Mouse (Mus musculus) spleen, adult 2 months (tissue): ENCODE data around the gene Dhx30. TPM values are rescaled to one million over a fixed set of nuclear protein-coding genes. Genes with fewer than 3 reads are reported as not detected.
"Not testable (repeated sequence)": the region's sequence is repeated elsewhere in the genome, so short reads cannot be mapped to it uniquely, and the experiment has no call there.

Experiments used
- DNase-seq, 2 experiments: peaks; one replicate each; pipeline versions ENCODE4 v3.0.0 to v3.0.0-alpha.2; 2012 to 2021; ENCODE audit warnings: low spot score in 2 of 2, low read depth in 1 of 2
- H3K27ac ChIP-seq: fragments of 200-500 bp; 2 replicates; pipeline ENCODE4 v1.5.1; 2012; ENCODE audit warnings: low read length, inconsistent platforms; ENCODE audit not compliant: insufficient read depth
- H3K27me3 ChIP-seq: fragments of 200-500 bp; 2 replicates; pipeline ENCODE4 v1.6.1; 2012; ENCODE audit warnings: mild to moderate bottlenecking, moderate library complexity, low read length, inconsistent platforms; ENCODE audit not compliant: control insufficient read depth, insufficient read depth
- H3K36me3 ChIP-seq: fragments of 200-500 bp; 2 replicates; pipeline ENCODE4 v1.6.1; 2012; ENCODE audit warnings: mild to moderate bottlenecking, low read length, inconsistent platforms; ENCODE audit not compliant: control insufficient read depth, insufficient read depth
- H3K4me1 ChIP-seq: fragments of 200-500 bp; 2 replicates; pipeline ENCODE4 v1.6.1; 2011; ENCODE audit warnings: inconsistent platforms; ENCODE audit not compliant: control insufficient read depth, insufficient read depth, insufficient read length
- H3K4me3 ChIP-seq: fragments of 200-500 bp; 2 replicates; pipeline ENCODE4 v1.5.1; 2011; ENCODE audit warnings: mild to moderate bottlenecking, inconsistent platforms; ENCODE audit not compliant: insufficient read depth, insufficient read length; ENCODE audit errors: extremely low read depth
- CTCF ChIP-seq: fragments of 200-500 bp; IDR thresholded peaks from 2 replicates; pipeline ENCODE4 v1.5.1; 2011; ENCODE audit warnings: mild to moderate bottlenecking, inconsistent platforms; ENCODE audit not compliant: insufficient read depth, insufficient read length, insufficient replicate concordance; ENCODE audit errors: extremely low read depth
- POLR2A ChIP-seq: fragments of 200-500 bp; IDR thresholded peaks from 2 replicates; pipeline ENCODE4 v1.6.1; 2011; ENCODE audit warnings: low read depth, low read length, inconsistent platforms
- WGBS: fragments of 180-500 bp; shearing (Covaris S2); methylation state at CpG from one replicate; pipeline ENCODE4 v1.1.7; 2018; 5-methylcytosine and 5-hydroxymethylcytosine counted together
- polyA plus RNA-seq: library from polyadenylated mRNA; depleted of rRNA; stranded (reverse); fragments of >200 nt; gene quantifications from 2 replicates; pipeline ENCODE4 v1.2.3, GENCODE M21; 2012; rRNA removed

The Dhx30 gene
- 66.2 and 68.2 TPM in 2 replicates for polyA plus RNA-seq

- Histone ChIP-seq H3K36me3 (peaks cover 8% of the 10 kb centered on the region), H3K4me3 (peak within 1 kb of the TSS; percentile 97), H3K27ac (peak within 1 kb of the TSS; percentile 98), H3K4me1 (peaks cover 4% of the 10 kb centered on the region; the same call in 1 of the 2 replicates), H3K27me3 (no peaks in the 10 kb centered on the region)
- TF ChIP-seq POLR2A (no peak), CTCF (no peak)
- WGBS: under 1% methylated on average over 17 of the region's 17 CpGs
- peak in 1 of 2 experiments; percentile 11 for DNase-seq
Observed at GRCm38 (mm10) chr9:110117779-110118139, at the start of gene Dhx30. Dhx30 (minus strand) TSS chr9:110117830.

GRCm38 (mm10) chr9:110163071-110163470, 45.4 kb upstream of the Dhx30 start:
- 88% methylated on average over 2 of the region's 2 CpGs for WGBS
- Histone ChIP-seq H3K27me3 (no peaks in the 10 kb centered on the region), H3K27ac (no peak overlapping the region), H3K4me3 (no peak overlapping the region), H3K36me3 (peaks cover 11% of the 10 kb centered on the region), H3K4me1 (no peaks in the 10 kb centered on the region)
- TF ChIP-seq POLR2A (no peak), CTCF (no peak)
- DNase-seq: no peak

- peaks cover 11% of the 10 kb centered on the region for H3K36me3 ChIP-seq
- TF ChIP-seq CTCF (no peak), POLR2A (no peak)
- H3K27ac ChIP-seq: no peak overlapping the region
- no peaks in the 10 kb centered on the region for H3K4me1 ChIP-seq
- H3K27me3 ChIP-seq: no peaks in the 10 kb centered on the region
- H3K4me3 ChIP-seq: no peak overlapping the region
- WGBS: 89% methylated on average over 5 of the region's 5 CpGs
- no peak for DNase-seq
Observed at GRCm38 (mm10) chr9:110162441-110162840, 44.8 kb upstream of the Dhx30 start.

GRCm38 (mm10) chr9:110160486-110160885, 42.9 kb upstream of the Dhx30 start:
- H3K27me3 ChIP-seq, H3K4me3 ChIP-seq, H3K27ac ChIP-seq, H3K4me1 ChIP-seq, DNase-seq: not testable (repeated sequence)
- WGBS: 91% methylated on average over 2 of the region's 2 CpGs
- H3K36me3 ChIP-seq: peaks cover 20% of the 10 kb centered on the region

- no peak overlapping the region for H3K4me3 ChIP-seq
- WGBS: 94% methylated on average over 1 of the region's 1 CpGs
- DNase-seq: no peak
- TF ChIP-seq POLR2A: no peak
- no peak for TF ChIP-seq CTCF
- no peaks in the 10 kb centered on the region for H3K27me3 ChIP-seq
- H3K36me3 ChIP-seq: peaks cover 17% of the 10 kb centered on the region
- H3K4me1 ChIP-seq: no peaks in the 10 kb centered on the region
- H3K27ac ChIP-seq: no peak overlapping the region
Observed at GRCm38 (mm10) chr9:110159036-110159435, 41.4 kb upstream of the Dhx30 start.

- Histone ChIP-seq H3K27ac (no peak overlapping the region), H3K4me3 (no peak overlapping the region), H3K36me3 (peaks cover 14% of the 10 kb centered on the region), H3K27me3 (no peaks in the 10 kb centered on the region), H3K4me1 (no peaks in the 10 kb centered on the region)
- WGBS: 47% methylated on average over 2 of the region's 2 CpGs
- no peak for TF ChIP-seq POLR2A
- TF ChIP-seq CTCF: no peak
- no peak for DNase-seq
Observed at GRCm38 (mm10) chr9:110148598-110148997, 31.0 kb upstream of the Dhx30 start.

- no peak for TF ChIP-seq CTCF
- TF ChIP-seq POLR2A: no peak
- H3K27ac ChIP-seq: no peak overlapping the region
- no peak overlapping the region for H3K4me3 ChIP-seq
- peaks cover 9% of the 10 kb centered on the region; the same call in 1 of the 2 replicates for H3K36me3 ChIP-seq
- H3K4me1 ChIP-seq: no peaks in the 10 kb centered on the region
- DNase-seq: no peak
- no peaks in the 10 kb centered on the region for H3K27me3 ChIP-seq
- WGBS: 86% methylated on average over 1 of the region's 1 CpGs
Observed at GRCm38 (mm10) chr9:110142097-110142496, 24.5 kb upstream of the Dhx30 start.
